Mouse (Mus musculus) macrophage (primary cell): Measurements from ENCODE around the gene Qrich2. TPM values are rescaled to one million over a fixed set of nuclear protein-coding genes. Genes with fewer than 3 reads are reported as not detected.

Source experiments
- H3K27ac ChIP-seq: fragments of 350-480 bp; formaldehyde crosslinking; 2 replicates; pipeline ENCODE4 v1.9.0; 2021
- H3K36me3 ChIP-seq: fragments of 350-480 bp; formaldehyde crosslinking; 2 replicates; pipeline ENCODE4 v1.9.0; 2021; ENCODE audit errors: inconsistent target
- H3K4me3 ChIP-seq: fragments of 350-480 bp; formaldehyde crosslinking; 2 replicates; pipeline ENCODE4 v1.9.0; 2021; ENCODE audit errors: inconsistent target
- H3K79me2 ChIP-seq: fragments of 350-480 bp; formaldehyde crosslinking; 2 replicates; pipeline ENCODE4 v1.9.0; 2021; ENCODE audit errors: inconsistent target
- WGBS: methylation state at CpG from one replicate; pipeline ENCODE4 v1.1.7; 2026; ENCODE audit warnings: inconsistent platforms; ENCODE audit not compliant: missing documents; 5-methylcytosine and 5-hydroxymethylcytosine counted together
- polyA plus RNA-seq: library from polyadenylated mRNA; stranded (reverse); fragments of 250-400 nt; gene quantifications from 3 replicates; pipeline ENCODE4 v1.2.4, GENCODE M21; 2018; ENCODE audit warnings: inconsistent platforms

Qrich2 gene
- polyA plus RNA-seq, 1 experiment from 2014 or later, result not detected

DNA sequence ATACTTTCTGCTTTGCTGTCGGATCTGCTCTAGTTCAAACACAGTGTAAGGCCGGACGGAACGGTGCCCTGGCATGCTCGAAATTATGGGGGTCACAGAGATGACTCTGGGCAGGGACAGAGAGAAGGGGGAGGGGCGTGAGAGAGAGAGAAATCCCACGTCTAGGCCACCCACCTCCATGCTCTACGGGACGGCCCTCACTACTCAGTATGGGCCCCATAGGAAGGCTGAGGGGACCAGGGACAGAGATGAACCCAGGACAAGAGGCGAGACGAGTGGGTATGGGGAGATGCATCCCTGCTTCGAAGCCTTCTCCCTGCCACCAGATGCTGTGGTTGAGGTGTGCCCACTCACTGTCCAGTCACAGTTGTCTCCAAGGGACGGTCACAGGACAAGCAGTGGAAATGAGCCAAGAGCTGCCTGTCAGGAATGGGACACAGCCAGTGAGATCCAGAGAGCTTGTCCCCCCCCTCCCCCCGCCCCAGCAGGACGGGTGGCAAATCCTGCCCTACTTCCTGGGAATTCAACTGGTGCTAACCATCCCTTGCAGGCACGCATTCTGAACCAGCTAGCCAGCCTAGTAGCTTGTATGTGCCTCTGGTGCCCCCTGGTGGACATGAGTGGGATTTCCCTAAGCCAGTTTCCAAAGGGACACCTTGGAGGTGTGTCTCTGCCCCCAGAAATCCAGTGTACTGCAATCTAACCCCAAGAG, 20.3 kb downstream of the Qrich2 start:
- H3K36me3 ChIP-seq, result no peaks in the 10 kb centered on the region
- H3K27ac ChIP-seq, result no peak overlapping the region
- 58% methylated on average over 16 of the region's 16 CpGs for WGBS
- H3K4me3 ChIP-seq, result no peak overlapping the region
- no peaks in the 10 kb centered on the region for H3K79me2 ChIP-seq

DNA sequence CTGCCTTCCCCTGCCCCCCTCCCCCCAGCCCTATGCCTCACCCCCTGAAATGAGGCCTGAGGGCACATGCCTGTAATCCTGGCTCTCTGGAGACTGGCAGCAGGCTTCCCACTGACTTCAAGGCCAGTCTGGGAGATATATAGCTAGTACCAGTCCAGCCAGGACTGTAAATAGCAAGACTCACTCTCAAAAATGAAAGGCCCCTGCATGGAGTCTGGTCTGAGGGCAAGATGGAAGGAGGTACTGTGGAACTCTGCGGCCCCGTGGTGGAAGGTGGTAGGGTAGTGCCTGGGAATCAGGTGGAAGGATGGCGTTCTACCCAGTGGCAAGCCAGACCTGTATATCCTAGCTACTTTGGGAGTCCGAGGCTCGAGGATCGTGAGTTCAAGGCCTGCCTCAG, 22.1 kb downstream of the Qrich2 start:
- Histone ChIP-seq H3K79me2 (no peaks in the 10 kb centered on the region), H3K27ac (no peak overlapping the region), H3K36me3 (no peaks in the 10 kb centered on the region), H3K4me3 (no peak overlapping the region)
- WGBS, result 100% methylated on average over 6 of the region's 6 CpGs

DNA sequence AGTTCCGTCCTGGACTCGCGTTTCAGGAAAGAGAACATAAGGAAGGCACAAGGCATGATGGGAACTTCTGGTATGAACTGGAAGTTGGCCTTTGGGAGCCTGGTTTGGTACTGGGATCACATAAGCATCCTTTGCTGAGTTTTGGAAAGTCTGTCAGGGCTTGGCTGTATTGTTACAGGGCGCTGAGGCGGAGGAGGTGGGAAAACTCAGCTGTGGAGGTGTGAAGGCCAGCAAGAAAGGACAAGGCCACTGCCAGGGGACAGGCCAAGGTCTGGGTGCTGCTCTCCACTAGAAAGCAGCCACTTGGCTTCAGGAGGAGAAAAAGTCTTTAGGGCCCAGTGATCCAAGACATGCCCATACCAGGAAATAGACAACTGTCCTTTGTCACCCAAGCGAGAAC, 22.7 kb downstream of the Qrich2 start:
- no peak overlapping the region for H3K27ac ChIP-seq
- no peaks in the 10 kb centered on the region for H3K79me2 ChIP-seq
- 98% methylated on average over 6 of the region's 6 CpGs for WGBS
- no peaks in the 10 kb centered on the region for H3K36me3 ChIP-seq
- no peak overlapping the region for H3K4me3 ChIP-seq

DNA sequence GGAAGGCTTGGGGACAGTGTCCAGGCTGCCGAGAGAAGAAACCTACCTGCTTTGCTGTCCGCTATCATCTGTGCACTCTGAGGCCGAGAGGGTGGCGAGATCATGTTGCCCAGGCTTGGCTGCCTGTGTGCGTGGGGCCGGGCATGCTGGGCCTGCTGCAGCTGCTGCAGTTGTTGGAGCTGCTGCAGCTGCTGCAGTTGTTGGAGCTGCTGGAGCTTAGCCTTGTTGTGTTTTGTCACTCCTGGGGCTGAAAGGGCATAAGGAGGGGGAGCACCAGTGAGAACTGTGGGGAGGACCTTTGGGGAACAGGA, 23.2 kb downstream of the Qrich2 start:
- Histone ChIP-seq H3K27ac (no peak overlapping the region), H3K4me3 (no peak overlapping the region), H3K79me2 (peaks cover 1% of the 10 kb centered on the region), H3K36me3 (no peaks in the 10 kb centered on the region)
- 94% methylated on average over 6 of the region's 6 CpGs for WGBS

DNA sequence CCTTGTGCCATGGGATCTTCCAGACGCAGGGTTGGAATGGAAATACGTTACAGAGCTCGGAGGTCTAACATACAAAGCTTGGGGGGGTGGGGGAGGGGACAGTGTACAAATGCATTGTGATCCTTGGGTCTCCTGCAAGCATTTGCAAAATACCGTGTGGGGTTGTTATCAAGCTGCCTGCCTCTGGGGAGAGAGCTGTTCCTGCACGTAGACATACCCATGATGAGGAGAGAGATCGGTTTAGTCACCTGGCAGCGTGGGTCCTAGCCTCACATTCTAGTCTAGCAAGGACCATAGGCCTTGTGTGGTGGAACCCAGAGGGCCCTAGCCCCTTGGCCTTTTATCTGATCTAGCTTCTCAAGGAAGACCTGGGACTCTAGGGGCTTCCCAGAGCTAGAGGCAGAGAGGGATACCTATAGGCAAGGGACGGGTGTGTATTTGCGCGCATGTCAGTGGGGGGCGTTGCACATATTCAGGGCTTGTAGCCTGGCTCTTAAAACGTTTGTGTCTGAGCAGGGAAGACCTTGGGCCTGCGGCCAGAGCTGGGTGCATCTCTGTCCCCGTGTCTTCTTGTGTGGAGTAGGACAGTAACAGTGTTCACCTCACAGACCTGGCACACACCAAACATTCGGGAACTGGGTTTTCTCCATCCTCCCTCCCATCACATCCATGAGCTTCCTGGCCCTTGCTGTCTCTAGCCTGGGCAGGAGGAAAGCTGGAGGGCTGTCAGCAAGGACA, 23.7 kb downstream of the Qrich2 start:
- Histone ChIP-seq H3K79me2 (peaks cover 6% of the 10 kb centered on the region), H3K27ac (no peak overlapping the region), H3K4me3 (no peak overlapping the region), H3K36me3 (no peaks in the 10 kb centered on the region)
- 92% methylated on average over 15 of the region's 15 CpGs for WGBS

DNA sequence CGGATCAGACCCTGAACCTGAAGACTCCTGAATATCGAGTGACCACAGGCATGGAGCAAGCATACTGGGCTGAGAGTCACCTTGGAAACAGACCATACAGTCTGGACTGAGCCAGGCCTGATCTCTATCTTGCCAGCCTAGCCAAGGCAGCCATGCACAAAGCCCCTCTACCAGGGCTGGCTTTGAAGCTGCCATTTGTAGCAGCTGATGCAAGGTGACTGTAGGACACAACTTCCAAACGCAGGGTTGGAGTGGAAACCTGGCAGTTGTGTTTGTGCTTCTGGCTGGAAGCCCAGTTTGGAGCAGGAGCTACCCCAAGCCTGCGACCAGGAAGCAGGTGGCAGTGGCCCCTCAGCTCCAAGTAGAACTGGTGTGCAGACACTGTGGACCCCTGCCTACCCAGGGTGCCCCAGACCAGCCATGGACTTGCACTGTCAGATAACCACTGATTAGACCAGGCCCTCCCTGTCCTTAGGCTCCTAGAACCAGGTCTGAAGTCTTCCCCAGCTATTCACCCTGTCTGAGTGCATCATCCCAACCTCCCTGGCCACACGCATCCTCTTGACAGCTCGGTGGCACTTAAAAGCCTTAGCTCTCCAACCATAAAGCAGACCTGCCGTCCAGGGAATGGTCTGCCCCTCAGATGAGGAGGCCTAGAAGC, 25.5 kb downstream of the Qrich2 start:
- Histone ChIP-seq H3K4me3 (no peak overlapping the region), H3K79me2 (peaks cover 16% of the 10 kb centered on the region), H3K36me3 (no peaks in the 10 kb centered on the region), H3K27ac (no peak overlapping the region)
- WGBS, result 79% methylated on average over 7 of the region's 7 CpGs

DNA sequence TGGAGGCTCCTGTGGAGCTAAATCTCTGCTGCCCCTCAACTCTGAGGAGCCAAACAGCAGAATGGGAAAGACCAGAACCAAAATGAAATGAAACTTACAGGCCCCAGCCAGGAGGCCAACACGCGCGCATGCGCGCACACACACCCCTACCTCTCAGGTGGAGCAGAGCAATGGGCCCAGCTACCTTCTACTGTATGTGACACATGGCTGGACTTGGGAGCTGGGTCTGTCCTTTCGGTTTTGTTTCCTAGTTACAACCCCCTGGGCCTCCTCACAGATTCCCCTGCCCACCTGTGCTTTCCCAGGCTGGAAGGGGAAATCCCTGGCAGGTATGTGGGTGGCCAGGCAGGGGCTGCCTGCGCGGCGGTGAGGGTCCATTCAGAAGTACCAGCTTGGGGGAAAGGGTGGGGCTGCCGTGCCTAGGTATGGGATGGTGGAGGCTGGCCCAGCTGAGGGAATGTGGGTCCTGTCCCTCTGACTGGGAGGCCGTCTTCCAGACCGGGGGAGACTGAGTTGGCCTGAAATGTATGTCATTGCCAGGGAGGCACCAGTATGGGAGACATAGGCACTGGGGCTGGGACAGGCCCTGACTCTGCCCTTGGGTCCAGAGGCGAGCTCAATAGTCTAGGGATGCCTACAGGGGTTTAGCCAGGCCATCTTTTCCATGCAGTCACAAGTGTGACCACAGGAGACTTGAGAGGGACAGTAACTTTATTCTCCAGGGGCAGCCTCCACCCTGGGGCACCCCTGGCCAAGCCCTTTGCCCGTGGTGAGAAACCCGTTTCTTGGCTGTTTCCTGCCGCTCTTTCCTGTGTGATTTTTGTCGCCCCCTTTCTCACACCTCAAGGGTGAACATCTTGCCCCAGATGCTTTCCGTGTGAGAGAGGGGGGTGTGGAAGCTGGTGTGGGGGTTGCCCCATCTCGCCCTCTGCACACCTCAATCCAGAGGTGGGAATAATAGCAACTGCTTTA, 26.5 kb downstream of the Qrich2 start:
- Histone ChIP-seq H3K4me3 (no peak overlapping the region), H3K36me3 (no peaks in the 10 kb centered on the region), H3K27ac (no peak overlapping the region), H3K79me2 (peaks cover 26% of the 10 kb centered on the region)
- WGBS, result 69% methylated on average over 19 of the region's 19 CpGs

DNA sequence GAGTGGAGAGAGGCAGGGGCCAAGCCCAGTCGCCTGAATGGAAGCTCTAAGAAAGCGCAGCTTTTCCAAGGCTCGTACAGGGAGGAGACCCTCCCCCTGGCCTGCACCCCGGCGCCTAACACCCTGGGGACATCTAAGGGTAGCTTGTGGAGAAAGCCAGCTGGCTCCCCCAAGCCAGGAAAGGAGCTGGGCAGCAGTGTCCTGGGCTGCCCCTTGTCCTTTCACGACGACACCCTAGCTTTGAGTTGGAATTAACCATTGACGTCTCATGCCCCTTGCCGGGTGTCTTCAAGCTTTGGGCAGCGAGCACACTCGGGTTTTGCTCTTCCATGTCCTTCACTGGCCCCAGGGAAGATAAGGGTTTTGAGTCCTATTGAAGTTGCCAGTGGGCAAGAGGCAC, 28.5 kb downstream of the Qrich2 start:
- 88% methylated on average over 7 of the region's 11 CpGs for WGBS
- Histone ChIP-seq H3K4me3 (peak overlapping the region; percentile 15), H3K79me2 (peaks cover 26% of the 10 kb centered on the region), H3K36me3 (no peaks in the 10 kb centered on the region), H3K27ac (peak overlapping the region; percentile 98)

DNA sequence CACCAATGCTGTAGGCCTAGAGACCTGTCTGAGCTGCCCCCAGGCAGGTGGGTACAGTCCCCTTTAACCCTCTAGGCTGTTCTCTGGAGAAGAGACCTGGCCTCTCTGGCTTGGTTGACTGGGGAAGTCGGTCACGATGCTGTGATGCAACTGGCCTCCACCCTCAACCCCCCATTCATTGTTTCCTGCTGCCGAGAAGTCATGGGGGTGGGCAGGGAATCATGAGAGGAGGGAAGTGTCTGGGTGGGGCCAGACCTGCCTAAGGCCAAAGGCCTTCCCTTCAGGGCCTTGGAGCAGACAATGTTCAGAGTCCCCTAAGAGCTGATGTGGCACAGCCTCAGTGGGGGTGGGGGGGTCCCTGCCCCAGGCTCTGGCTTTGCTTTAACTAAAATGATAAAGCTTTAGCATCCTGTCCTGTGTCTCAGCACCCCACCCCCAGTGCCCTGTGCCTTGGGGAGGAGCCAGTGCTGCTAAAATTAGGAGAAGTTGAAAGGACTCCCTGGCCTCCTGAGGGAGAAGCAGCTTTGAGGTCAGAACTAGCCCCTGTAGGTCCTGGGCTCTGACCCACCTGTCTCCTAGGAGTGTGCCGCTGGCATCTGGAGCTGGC, 29.2 kb downstream of the Qrich2 start:
- WGBS, result 10% methylated on average over 4 of the region's 4 CpGs
- Histone ChIP-seq H3K79me2 (peaks cover 26% of the 10 kb centered on the region), H3K36me3 (no peaks in the 10 kb centered on the region), H3K27ac (peak overlapping the region; percentile 98), H3K4me3 (peak overlapping the region; percentile 15)

DNA sequence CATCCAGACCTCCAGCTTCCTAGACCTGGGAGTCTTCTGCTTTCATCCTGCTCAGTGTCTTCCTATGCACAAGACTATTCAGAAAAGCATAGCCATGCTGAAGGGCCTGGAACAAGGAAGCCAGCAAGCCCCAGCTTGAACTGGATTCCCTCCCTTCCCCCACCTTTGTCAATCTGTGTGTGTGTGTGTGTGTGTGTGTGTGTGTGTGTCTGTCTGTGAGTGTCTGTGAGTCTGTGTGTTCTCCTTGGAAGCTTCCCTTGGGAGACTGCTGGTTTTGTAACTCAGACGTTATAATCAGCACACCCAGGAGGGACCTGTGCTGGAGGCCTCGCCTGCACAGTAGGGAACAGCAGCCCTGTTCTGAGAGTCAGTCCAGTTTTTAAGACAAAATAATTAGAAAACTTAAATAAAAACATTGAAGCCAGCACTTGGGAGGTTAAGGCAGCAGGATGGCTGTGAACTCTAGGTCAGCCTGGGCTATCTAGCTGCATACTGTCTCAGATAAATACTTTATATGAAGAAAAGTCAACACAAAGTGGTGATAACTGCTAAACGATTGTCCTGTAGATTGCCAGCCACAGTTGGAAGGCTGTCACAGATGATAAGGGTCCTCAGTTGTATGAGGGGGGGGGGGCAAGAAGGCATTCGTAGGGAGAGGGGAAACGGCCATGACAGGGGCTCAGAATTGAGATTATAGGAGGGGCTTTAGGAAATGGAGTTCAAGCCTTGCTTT, 29.9 kb downstream of the Qrich2 start:
- no peaks in the 10 kb centered on the region for H3K36me3 ChIP-seq
- peak overlapping the region; percentile 54; the same call in 1 of the 2 replicates for H3K4me3 ChIP-seq
- H3K27ac ChIP-seq, result peak overlapping the region; percentile 98
- 24% methylated on average over 5 of the region's 5 CpGs for WGBS
- peaks cover 26% of the 10 kb centered on the region for H3K79me2 ChIP-seq

DNA sequence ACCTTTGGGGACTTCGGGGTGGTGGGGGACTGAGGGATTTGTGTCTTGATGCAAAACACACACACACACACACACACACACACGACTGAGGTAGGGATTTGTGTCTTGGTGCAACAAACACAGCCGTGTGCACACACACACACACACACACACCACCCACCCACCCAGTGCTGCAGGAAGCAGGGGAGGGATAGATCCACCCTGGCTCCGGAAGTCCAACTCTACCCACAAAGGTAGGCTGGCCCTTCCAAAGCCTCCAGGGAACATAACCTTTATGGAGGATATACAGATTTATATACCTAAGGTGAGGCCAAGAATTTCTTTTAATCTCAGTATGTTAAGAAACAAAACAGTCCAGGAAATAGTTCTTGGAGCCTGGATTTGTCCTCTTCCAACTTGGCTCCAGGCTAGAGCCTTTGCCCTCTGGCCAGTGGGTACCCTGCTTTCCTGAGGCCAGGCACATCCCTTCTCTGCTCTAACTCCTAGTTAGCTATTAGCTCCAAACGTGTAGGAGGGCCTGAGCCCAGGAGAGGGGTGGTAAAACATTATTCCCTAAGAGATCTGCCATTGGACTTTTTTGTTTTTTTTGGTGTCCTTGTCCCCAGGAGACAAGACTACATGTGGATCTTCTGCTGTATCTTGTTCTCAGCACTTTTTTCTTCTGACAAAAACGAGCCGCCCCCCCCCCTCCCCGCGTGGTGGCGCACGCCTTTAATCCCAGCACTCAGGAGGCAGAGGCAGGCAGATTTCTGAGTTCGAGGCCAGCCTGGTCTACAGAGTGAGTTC, 30.9 kb downstream of the Qrich2 start:
- Histone ChIP-seq H3K4me3 (peak overlapping the region; percentile 54), H3K27ac (peak overlapping the region; percentile 98), H3K36me3 (no peaks in the 10 kb centered on the region), H3K79me2 (peaks cover 26% of the 10 kb centered on the region)
- 22% methylated on average over 7 of the region's 12 CpGs for WGBS

DNA sequence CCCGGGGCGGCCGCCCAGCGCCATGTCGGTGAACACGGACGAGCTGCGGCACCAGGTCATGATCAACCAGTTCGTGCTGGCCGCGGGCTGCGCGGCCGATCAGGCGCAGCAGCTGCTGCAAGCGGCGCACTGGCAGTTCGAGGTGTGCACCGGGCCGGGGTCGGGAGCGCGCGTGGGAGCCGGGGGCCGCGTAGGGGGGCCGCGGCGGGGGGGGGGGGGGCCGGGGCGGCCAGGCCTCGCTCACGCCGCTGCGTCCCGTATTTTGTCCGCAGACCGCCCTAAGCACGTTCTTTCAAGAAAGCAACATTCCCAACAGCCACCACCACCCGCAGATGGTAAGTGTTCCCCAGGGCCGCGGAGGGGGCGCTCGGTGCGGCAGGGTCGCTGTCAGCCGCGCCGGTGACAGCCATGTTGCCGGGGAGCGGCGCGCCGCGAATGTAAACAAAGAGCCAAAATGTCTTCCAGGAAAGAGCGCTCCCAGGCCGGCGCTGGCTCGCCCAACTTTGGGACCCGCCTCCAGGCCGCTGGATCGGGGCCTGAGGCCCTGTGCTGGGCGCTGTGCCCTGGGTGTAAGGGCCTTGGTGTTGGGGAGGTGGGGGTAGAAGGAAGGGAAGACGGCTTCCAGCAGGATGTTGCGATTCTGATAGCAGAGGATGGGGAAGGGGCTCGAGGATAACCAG, 31.6 kb downstream of the Qrich2 start:
- H3K79me2 ChIP-seq, result peaks cover 26% of the 10 kb centered on the region
- H3K27ac ChIP-seq, result peak overlapping the region; percentile 98
- under 1% methylated on average over 49 of the region's 67 CpGs for WGBS
- H3K4me3 ChIP-seq, result peak overlapping the region; percentile 54
- H3K36me3 ChIP-seq, result no peaks in the 10 kb centered on the region
